Mouse (Mus musculus) mesoderm, embryonic 11.5 days (tissue): Measurements from ENCODE around the gene Pnldc1.

Experiments used
- DNase-seq: peaks from one replicate; pipeline ENCODE4 v3.0.0-alpha.2; 2012; ENCODE audit warnings: low read depth, low spot score

Pnldc1 gene

GRCm38 (mm10) chr17:12858072-12858471 is 52.0 kb downstream of the Pnldc1 start:
- no peak for DNase-seq

DNA sequence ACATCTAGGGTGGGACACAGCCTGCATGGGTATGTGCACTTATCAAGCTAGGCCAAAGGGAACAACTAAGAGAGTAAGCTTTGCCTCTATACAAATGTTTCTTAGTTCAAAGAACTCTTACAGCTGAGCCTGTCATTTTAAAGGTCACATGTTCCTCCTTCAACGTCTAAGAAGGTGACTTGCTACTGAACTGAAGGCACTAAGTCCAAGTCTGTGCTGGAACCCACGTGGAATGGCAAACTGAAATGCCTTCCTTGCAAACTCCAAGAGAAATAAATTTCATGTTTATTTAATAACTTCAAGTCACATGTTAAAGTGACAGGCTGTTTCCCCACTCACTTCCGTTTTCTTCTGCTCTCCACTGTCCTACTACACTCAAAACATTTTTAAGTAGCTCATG is 52.6 kb downstream of the Pnldc1 start:
- DNase-seq, result no peak

DNA sequence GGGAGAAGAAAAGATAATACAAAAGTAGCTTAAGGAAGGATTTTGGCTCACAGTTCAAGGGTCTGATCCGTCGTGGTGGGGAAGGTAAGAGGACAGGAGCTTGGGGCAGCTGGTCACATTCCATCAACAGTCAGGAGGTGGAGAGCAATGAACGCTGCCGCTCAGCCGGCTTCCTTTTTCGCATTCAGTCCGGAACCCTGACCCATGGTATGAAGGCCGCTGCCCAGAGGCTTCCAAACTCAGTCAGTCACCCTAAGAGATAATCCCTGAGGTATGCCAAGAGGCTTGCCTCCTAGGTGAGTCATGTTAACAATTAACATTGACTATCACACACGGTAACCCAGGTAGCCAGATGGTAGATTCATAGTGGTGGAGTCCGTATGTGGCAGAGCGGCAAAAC is 55.6 kb downstream of the Pnldc1 start:
- DNase-seq, result no peak

GRCm38 (mm10) chr17:12853821-12854220 is 56.2 kb downstream of the Pnldc1 start:
- DNase-seq, result no peak

DNA sequence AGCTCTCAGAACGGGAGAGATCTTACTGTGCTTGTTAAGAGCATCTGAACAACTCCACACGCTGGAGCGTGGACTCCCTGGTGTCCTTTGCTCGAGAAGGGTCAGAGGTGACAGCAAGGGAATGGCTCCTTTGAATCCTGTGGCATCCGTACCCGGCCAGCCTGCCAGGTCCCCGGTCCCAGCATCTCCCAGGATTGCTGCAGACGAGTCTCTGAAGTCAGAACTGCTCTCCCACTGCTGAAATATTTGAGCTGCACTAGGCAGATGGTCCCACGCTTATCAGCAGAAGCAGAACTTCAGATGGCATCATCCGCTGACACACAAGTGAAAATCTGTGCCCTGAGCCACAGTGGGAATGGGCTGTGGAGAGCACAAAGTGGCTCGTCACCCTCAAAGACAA is 58.3 kb downstream of the Pnldc1 start:
- DNase-seq, result no peak

DNA sequence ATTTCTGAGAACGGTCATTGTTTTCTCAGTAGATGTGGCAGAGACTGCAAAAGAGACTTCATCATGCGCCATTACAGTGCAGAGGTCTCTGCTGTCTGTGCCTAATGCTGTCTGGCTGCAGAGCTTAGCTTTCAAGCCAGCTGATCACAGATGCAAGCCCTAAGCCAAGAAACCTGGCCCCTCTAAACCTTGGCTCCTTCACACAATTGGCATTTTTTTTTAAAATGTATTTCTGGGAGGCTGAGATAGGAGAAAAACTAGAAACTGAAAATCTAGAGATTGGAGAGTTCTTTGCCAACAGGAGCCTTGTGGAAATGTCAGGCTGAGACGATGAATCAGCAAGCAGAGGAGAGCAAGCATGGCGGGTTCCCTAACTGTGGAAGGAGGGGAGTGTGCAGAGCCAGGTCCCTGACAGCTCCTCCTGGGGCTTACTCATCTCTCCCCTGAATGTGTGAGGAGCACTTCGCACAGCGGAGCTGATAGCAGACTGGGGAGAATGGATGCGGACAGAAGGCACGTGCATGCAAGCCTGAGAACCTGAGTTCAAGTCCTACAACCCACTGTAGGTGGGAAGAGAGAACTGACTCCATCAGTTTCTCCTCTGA is 60.1 kb downstream of the Pnldc1 start:
- DNase-seq, result no peak

DNA sequence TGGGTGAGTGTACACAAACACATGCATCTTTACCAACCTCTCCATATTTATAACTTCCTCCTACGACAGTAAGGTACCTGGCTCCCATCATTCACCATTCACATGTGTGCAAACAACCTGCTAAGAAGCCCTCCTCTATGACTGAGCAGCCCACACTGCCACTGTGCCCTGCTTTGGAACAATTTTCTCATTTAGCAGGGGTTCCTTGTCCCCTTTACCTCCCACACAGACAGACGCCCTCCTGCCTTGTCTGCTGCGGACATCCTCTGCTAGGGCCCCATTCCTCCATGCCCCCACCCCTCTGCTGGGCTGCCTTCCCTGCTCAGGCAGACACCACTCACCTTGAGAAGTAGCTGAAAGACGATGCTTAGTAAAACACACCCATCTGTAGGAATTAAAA is 62.3 kb downstream of the Pnldc1 start:
- DNase-seq, result no peak

DNA sequence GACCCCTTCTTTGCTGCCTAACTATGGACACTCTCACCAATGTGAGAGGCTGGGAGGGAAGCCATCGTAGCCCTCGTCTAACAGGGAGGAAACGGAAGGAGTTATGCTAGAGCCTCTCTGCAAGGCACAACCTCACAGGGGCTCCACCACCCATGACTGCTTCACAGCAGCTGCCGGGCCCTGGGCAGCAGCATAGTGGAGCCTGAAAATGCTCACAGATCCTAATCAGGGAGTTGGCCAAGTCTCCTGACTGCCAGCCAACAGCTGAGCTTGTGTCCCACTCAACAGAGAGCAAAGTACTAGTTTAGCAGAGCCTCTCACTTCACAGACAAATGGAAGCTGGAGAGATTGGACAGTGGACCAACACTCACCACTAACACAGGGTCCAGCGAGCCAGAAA is 63.6 kb downstream of the Pnldc1 start:
- DNase-seq, result no peak

DNA sequence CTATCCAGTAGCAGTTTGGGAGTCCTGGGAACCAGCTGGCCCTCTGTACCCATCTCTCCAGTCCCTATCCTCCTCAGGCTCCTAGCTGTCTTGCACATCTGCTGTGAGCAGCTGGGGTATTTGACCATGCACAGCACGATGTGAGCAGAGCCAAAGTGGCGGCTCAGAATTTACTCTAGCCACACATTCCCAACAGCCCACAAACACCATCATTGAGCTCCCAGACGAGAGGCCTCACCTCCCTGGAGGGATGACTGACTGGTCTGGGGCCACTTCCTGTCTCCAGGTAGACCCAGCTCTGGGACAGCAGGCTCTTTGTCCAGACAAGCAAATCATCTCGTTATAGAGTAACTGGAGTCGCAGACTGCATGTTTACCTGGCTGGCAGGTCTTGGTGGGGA is 64.2 kb downstream of the Pnldc1 start:
- DNase-seq, result no peak

- DNase-seq, result no peak
These were observed 65.5 kb downstream of the Pnldc1 start for GRCm38 (mm10) chr17:12844540-12844939.

DNA sequence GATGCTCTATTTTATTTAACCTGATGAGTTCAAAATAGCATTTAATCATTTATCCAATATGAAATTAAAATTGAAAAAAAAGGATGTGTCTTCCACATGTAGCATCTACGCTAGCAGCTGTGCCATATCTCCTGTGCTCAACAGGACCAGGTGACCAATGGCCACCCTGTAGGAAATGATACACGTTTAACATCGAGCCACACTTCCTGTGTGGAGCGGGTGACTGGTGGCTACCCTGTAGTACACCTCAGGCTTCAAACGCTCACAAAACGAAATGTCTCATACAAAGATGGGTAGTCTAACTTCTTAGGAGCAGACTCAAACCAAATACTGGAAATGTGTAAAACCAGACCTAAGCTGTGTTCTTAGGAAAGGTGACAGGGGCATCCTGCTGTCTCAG is 66.2 kb downstream of the Pnldc1 start:
- no peak for DNase-seq

GRCm38 (mm10) chr17:12839475-12840267 is 70.4 kb downstream of the Pnldc1 start:
- no peak for DNase-seq
